Mouse (Mus musculus): ENCODE data around the gene Zhx3.

- TF ChIP-seq CTCF (IDR thresholded peaks at IDR 0.05): no peak
- TF ChIP-seq EP300 (IDR thresholded peaks at IDR 0.05; ENCODE audit: insufficient read depth, low read depth, low read length): no peak
- TF ChIP-seq POLR2A (IDR thresholded peaks at IDR 0.05; ENCODE audit: insufficient read depth, low read depth, low read length): no peak
These were observed 7.5 kb downstream of the Zhx3 start for GRCm38 (mm10) chr2:160865266-160865665.
